12 mouse cellular contexts compared by ENCODE assay signal in the genomic region with DNA sequence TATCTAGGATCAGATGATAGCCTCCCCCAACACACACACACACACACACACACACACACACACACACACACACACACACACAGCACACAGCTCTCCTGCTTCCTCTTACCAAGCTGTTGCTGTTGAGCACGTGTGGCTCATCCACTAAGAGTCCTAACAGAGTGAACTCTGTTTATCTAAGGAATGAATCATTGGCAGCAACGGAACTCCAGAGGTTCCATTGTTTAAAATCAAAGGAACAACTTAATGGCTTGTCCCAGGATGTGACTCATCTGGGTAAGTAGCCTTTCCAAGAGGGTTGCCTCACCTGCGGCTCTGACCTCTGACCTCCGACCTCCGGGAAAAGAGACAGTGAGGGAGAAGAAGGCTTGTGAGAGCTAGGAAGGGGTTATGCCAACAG. TPM values are rescaled to one million over a fixed set of nuclear protein-coding genes. Genes with fewer than 3 reads are reported as not detected.
A peak's percentile ranks its signal among the peaks of the same experiment; 100 is the strongest.
DNase-seq lines count a peak whose midpoint lies in the region; ATAC-seq lines count a peak whose summit lies in the region.
"Had no signal": no experiment of that assay in that cellular context is flagged by ENCODE, and none has a peak within 500 bp of the region (broad histone marks: within the 10 kb centered on the region; RNA-seq: fewer than 3 reads in every experiment).

No protein-coding gene starts in this region.

- intact Hi-C loops in left cerebral cortex, postnatal 4 days (cut with DNase I): no loop called here

- peak; percentile 49 for ATAC-seq in heart, embryonic 16.5 days (replicated peaks; ENCODE audit: extremely low read depth, insufficient read depth, low FRiP score)
- no peak for ATAC-seq in midbrain, embryonic 11.5 days (ENCODE audit: low FRiP score)
- ATAC-seq: CD4-positive, CD25-positive, alpha-beta regulatory T cell, adult 4 months had no signal

- WGBS in heart, embryonic 16.5 days: 36% methylated on average over 5 of the region's 5 CpGs
- WGBS in midbrain, embryonic 11.5 days: 61% methylated on average over 5 of the region's 5 CpGs

- no peak overlapping the region for H3K9ac ChIP-seq in heart, embryonic 16.5 days (ENCODE audit: low read length)
- H3K9ac ChIP-seq in midbrain, embryonic 11.5 days (ENCODE audit: low read length): no peak overlapping the region
- H3K9ac ChIP-seq: limb, embryonic 15.5 days had no signal

- H3K27me3 ChIP-seq in heart, embryonic 16.5 days (ENCODE audit: control insufficient read depth, insufficient read depth, low read length): no peaks in the 10 kb centered on the region
- no peaks in the 10 kb centered on the region for H3K27me3 ChIP-seq in midbrain, embryonic 11.5 days (ENCODE audit: control insufficient read depth, insufficient read depth, low read length)
- H3K27me3 ChIP-seq: limb, embryonic 15.5 days had no signal

- no peaks in the 10 kb centered on the region for H3K4me1 ChIP-seq in heart, embryonic 16.5 days (ENCODE audit: control insufficient read depth, insufficient read depth, low read length)
- H3K4me1 ChIP-seq in midbrain, embryonic 11.5 days (ENCODE audit: control insufficient read depth, insufficient read depth, low read length): no peaks in the 10 kb centered on the region
- H3K4me1 ChIP-seq: limb, embryonic 15.5 days had no signal

- no peak overlapping the region for H3K4me3 ChIP-seq in heart, embryonic 16.5 days (ENCODE audit: low read length)
- H3K4me3 ChIP-seq in midbrain, embryonic 11.5 days (ENCODE audit: low read depth, low read length): no peak overlapping the region
- H3K4me3 ChIP-seq: forebrain, embryonic 10.5 days; limb, embryonic 15.5 days had no signal

- no peaks in the 10 kb centered on the region; the same call in 1 of the 2 replicates for H3K9me3 ChIP-seq in heart, embryonic 16.5 days (replicated peaks; ENCODE audit: control insufficient read depth, low read length)
- H3K9me3 ChIP-seq in midbrain, embryonic 11.5 days (ENCODE audit: control insufficient read depth, low read length): no peaks in the 10 kb centered on the region
- H3K9me3 ChIP-seq: forebrain, embryonic 10.5 days; limb, embryonic 15.5 days had no signal

- H3K36me3 ChIP-seq in heart, embryonic 16.5 days (ENCODE audit: control insufficient read depth, insufficient read depth): no peaks in the 10 kb centered on the region
- H3K36me3 ChIP-seq in midbrain, embryonic 11.5 days (ENCODE audit: control insufficient read depth, insufficient read depth, low read length): no peaks in the 10 kb centered on the region
- H3K36me3 ChIP-seq: forebrain, embryonic 10.5 days; limb, embryonic 15.5 days had no signal

- DNase-seq in embryo, embryonic 10 days (ENCODE audit: low spot score): peak; percentile 39
- no peak for DNase-seq in embryo, embryonic 11 days
- peak; percentile 59 for DNase-seq in Muller cell, postnatal 12 days (ENCODE audit: inconsistent ontology term)
- DNase-seq in lung, postnatal 10 days: peak; percentile 74
- no peak for DNase-seq in layer of hippocampus, postnatal 36 days
- DNase-seq in midbrain, embryonic 11.5 days (ENCODE audit: low spot score, missing footprints): no peak
- DNase-seq in left cerebral cortex, postnatal 4 days: no peak
- DNase-seq: spleen, adult 18-20 months had no signal

- H3K4me2 ChIP-seq in heart, embryonic 16.5 days (ENCODE audit: low read depth, low read length): no peak overlapping the region
- no peak overlapping the region for H3K4me2 ChIP-seq in midbrain, embryonic 11.5 days
- H3K4me2 ChIP-seq: limb, embryonic 15.5 days had no signal

- peak overlapping the region; percentile 43; the same call in 1 of the 2 replicates for H3K27ac ChIP-seq in heart, embryonic 16.5 days (ENCODE audit: low read length)
- H3K27ac ChIP-seq in midbrain, embryonic 11.5 days (ENCODE audit: low read depth, low read length): no peak overlapping the region
- H3K27ac ChIP-seq: forebrain, embryonic 10.5 days; limb, embryonic 15.5 days had no signal

RNA-seq across cellular contexts. Expression of gene Kdm6b, which starts 29.9 kb away (rescaled TPM):
- 17.3 and 18.2 TPM in 2 replicates for polyA plus RNA-seq in heart, embryonic 16.5 days (2015; fragmentation: Nextera tagmentation; extraction: Ambion mirVana)
- total RNA-seq in layer of hippocampus, postnatal 36 days (2021): 10 to 100 TPM; 32.0 to 41.6 TPM
- 30.2 and 31.7 TPM in 2 replicates for polyA plus RNA-seq in midbrain, embryonic 11.5 days (2014; fragmentation: Nextera tagmentation; extraction: Ambion mirVana)
- total RNA-seq in left cerebral cortex, postnatal 4 days (2021): 10 to 100 TPM; 77.2 to 85.8 TPM

RNA-seq across cellular contexts. Expression of gene Tmem88, which starts 45.3 kb away (rescaled TPM):
- 39.6 and 45.2 TPM in 2 replicates for polyA plus RNA-seq in heart, embryonic 16.5 days (2015; fragmentation: Nextera tagmentation; extraction: Ambion mirVana)
- 1 to 10 TPM; 1.8 to 2.6 TPM for total RNA-seq in layer of hippocampus, postnatal 36 days (2021)
- 11.9 and 13.1 TPM in 2 replicates for polyA plus RNA-seq in midbrain, embryonic 11.5 days (2014; fragmentation: Nextera tagmentation; extraction: Ambion mirVana)
- 1 to 10 TPM; 3.1 to 4.2 TPM for total RNA-seq in left cerebral cortex, postnatal 4 days (2021)

RNA-seq across cellular contexts. Expression of gene Cyb5d1, which starts 47.9 kb away (rescaled TPM):
- polyA plus RNA-seq in heart, embryonic 16.5 days (2015; fragmentation: Nextera tagmentation; extraction: Ambion mirVana): 25.4 and 27.6 TPM in 2 replicates
- total RNA-seq in layer of hippocampus, postnatal 36 days (2021): 10 to 100 TPM; 44.6 to 48.6 TPM
- 44.6 and 50.5 TPM in 2 replicates for polyA plus RNA-seq in midbrain, embryonic 11.5 days (2014; fragmentation: Nextera tagmentation; extraction: Ambion mirVana)
- 10 to 100 TPM; 36.3 to 41.1 TPM for total RNA-seq in left cerebral cortex, postnatal 4 days (2021)

RNA-seq across cellular contexts. Expression of gene Naa38, which starts 48.0 kb away (rescaled TPM):
- 134 and 135 TPM in 2 replicates for polyA plus RNA-seq in heart, embryonic 16.5 days (2015; fragmentation: Nextera tagmentation; extraction: Ambion mirVana)
- 100 to 1,000 TPM; 117 to 118 TPM for total RNA-seq in layer of hippocampus, postnatal 36 days (2021)
- 120 and 130 TPM in 2 replicates for polyA plus RNA-seq in midbrain, embryonic 11.5 days (2014; fragmentation: Nextera tagmentation; extraction: Ambion mirVana)
- total RNA-seq in left cerebral cortex, postnatal 4 days (2021): 10 to 100 TPM; 60.2 to 63.9 TPM

Comparison
In these comparisons a context has a peak if more than half of its experiments do, and no peak if none do; other contexts are left out.
1. DNase-seq: peak in embryo, embryonic 10 days (single experiment), Muller cell, postnatal 12 days (single experiment) and lung, postnatal 10 days (single experiment); none in embryo, embryonic 11 days (single experiment), layer of hippocampus, postnatal 36 days (0 of 2), midbrain, embryonic 11.5 days (single experiment) and left cerebral cortex, postnatal 4 days (single experiment).